Comparison of ENCODE assay signal across 9 mouse cellular contexts in genomic region chr6:77075396-77076376, GRCm38 (mm10).
DNase-seq lines count a peak whose midpoint lies in the region; ATAC-seq and TF ChIP-seq lines count a peak whose summit lies in the region.
"Had no signal": no experiment of that assay in that cellular context is flagged by ENCODE, and none has a peak within 500 bp of the region (broad histone marks: within the 10 kb centered on the region; RNA-seq: fewer than 3 reads in every experiment).

No protein-coding gene starts in this region.

- no peak overlapping the region for H3K27ac ChIP-seq in lung, embryonic 15.5 days
- H3K27ac ChIP-seq in embryonic facial prominence, embryonic 10.5 days (replicated peaks) = no peak overlapping the region
- no peak overlapping the region for H3K27ac ChIP-seq in hindbrain, embryonic 12.5 days
- 0 out of 2 replicates have a peak overlapping the region, but pooled peaks have one; percentile 5 for H3K27ac ChIP-seq in midbrain, embryonic 14.5 days (replicated peaks; ENCODE audit: low read depth, low read length)
- no peak overlapping the region for H3K27ac ChIP-seq in stomach, embryonic 14.5 days (ENCODE audit: low read length)

- no peaks in the 10 kb centered on the region for H3K27me3 ChIP-seq in lung, embryonic 15.5 days
- no peaks in the 10 kb centered on the region for H3K27me3 ChIP-seq in embryonic facial prominence, embryonic 10.5 days (replicated peaks; ENCODE audit: low read depth, poor library complexity, severe bottlenecking)
- no peaks in the 10 kb centered on the region for H3K27me3 ChIP-seq in hindbrain, embryonic 12.5 days
- no peaks in the 10 kb centered on the region for H3K27me3 ChIP-seq in midbrain, embryonic 14.5 days (ENCODE audit: control insufficient read depth, insufficient read depth, low read length)
- no peaks in the 10 kb centered on the region for H3K27me3 ChIP-seq in stomach, embryonic 14.5 days (ENCODE audit: control insufficient read depth, insufficient read depth, low read length)

- H3K9ac ChIP-seq in lung, embryonic 15.5 days = no peak overlapping the region
- no peak overlapping the region for H3K9ac ChIP-seq in hindbrain, embryonic 12.5 days
- no peak overlapping the region for H3K9ac ChIP-seq in midbrain, embryonic 14.5 days (replicated peaks; ENCODE audit: low read length)
- H3K9ac ChIP-seq in stomach, embryonic 14.5 days (replicated peaks; ENCODE audit: low read depth, low read length) = no peak overlapping the region

- WGBS in lung, embryonic 15.5 days = 43% methylated on average over 14 of the region's 14 CpGs
- WGBS in lung, adult 2 months = 58% methylated on average over 14 of the region's 14 CpGs
- 42% methylated on average over 14 of the region's 14 CpGs for WGBS in embryonic facial prominence, embryonic 10.5 days
- WGBS in hindbrain, embryonic 12.5 days = 17% methylated on average over 14 of the region's 14 CpGs
- 46% methylated on average over 14 of the region's 14 CpGs for WGBS in midbrain, embryonic 14.5 days
- WGBS in stomach, embryonic 14.5 days = 41% methylated on average over 14 of the region's 14 CpGs

- no peaks in the 10 kb centered on the region for H3K4me1 ChIP-seq in lung, embryonic 15.5 days
- H3K4me1 ChIP-seq in lung, adult 2 months (ENCODE audit: control insufficient read depth, insufficient read depth, low read length) = no peaks in the 10 kb centered on the region
- peaks cover 6% of the 10 kb centered on the region for H3K4me1 ChIP-seq in embryonic facial prominence, embryonic 10.5 days
- peaks cover 8% of the 10 kb centered on the region for H3K4me1 ChIP-seq in hindbrain, embryonic 12.5 days
- no peaks in the 10 kb centered on the region for H3K4me1 ChIP-seq in midbrain, embryonic 14.5 days (ENCODE audit: control insufficient read depth, insufficient read depth, low read length)
- H3K4me1 ChIP-seq in stomach, embryonic 14.5 days (ENCODE audit: control insufficient read depth, insufficient read depth, low read length) = no peaks in the 10 kb centered on the region

- TF ChIP-seq POLR2A in lung, adult 2 months (IDR thresholded peaks at IDR 0.05; ENCODE audit: borderline replicate concordance, extremely low read depth, low read depth, low read length) = no peak

- no peaks in the 10 kb centered on the region for H3K36me3 ChIP-seq in lung, embryonic 15.5 days
- H3K36me3 ChIP-seq in embryonic facial prominence, embryonic 10.5 days (replicated peaks) = no peaks in the 10 kb centered on the region
- no peaks in the 10 kb centered on the region for H3K36me3 ChIP-seq in hindbrain, embryonic 12.5 days
- H3K36me3 ChIP-seq in midbrain, embryonic 14.5 days (ENCODE audit: control insufficient read depth, insufficient read depth, low read length) = no peaks in the 10 kb centered on the region
- H3K36me3 ChIP-seq in stomach, embryonic 14.5 days (ENCODE audit: control insufficient read depth, insufficient read depth, low read length) = no peaks in the 10 kb centered on the region

- TF ChIP-seq CTCF in lung, adult 2 months (IDR thresholded peaks at IDR 0.05; ENCODE audit: insufficient read depth, low read length) = no peak

- no peak overlapping the region for H3K4me3 ChIP-seq in lung, embryonic 15.5 days
- no peak overlapping the region for H3K4me3 ChIP-seq in lung, adult 2 months (replicated peaks; ENCODE audit: extremely low read depth, low read depth, low read length)
- H3K4me3 ChIP-seq in embryonic facial prominence, embryonic 10.5 days = no peak overlapping the region
- no peak overlapping the region for H3K4me3 ChIP-seq in hindbrain, embryonic 12.5 days
- no peak overlapping the region for H3K4me3 ChIP-seq in midbrain, embryonic 14.5 days (replicated peaks; ENCODE audit: low read depth, low read length)
- H3K4me3 ChIP-seq in stomach, embryonic 14.5 days (ENCODE audit: low read depth, low read length) = no peak overlapping the region
- H3K4me3 ChIP-seq: myocyte had no signal

- H3K4me2 ChIP-seq in lung, embryonic 15.5 days = no peak overlapping the region
- no peak overlapping the region for H3K4me2 ChIP-seq in hindbrain, embryonic 12.5 days (replicated peaks)
- no peak overlapping the region for H3K4me2 ChIP-seq in midbrain, embryonic 14.5 days (ENCODE audit: low read length)
- H3K4me2 ChIP-seq in stomach, embryonic 14.5 days (replicated peaks; ENCODE audit: low read depth, low read length) = no peak overlapping the region

- peak; percentile 74 for ATAC-seq in lung, embryonic 15.5 days (ENCODE audit: borderline replicate concordance, extremely low read depth, low FRiP score, low TSS enrichment)
- ATAC-seq in hindbrain, embryonic 12.5 days (ENCODE audit: low FRiP score) = peak; percentile 96
- ATAC-seq in midbrain, embryonic 14.5 days (ENCODE audit: low FRiP score, low TSS enrichment) = peak; percentile 88
- peak; percentile 46; the same call in 1 of the 2 replicates for ATAC-seq in stomach, embryonic 14.5 days (ENCODE audit: insufficient number of reproducible peaks, insufficient read depth, low FRiP score, low read depth)

- H3K9me3 ChIP-seq in lung, embryonic 15.5 days = no peaks in the 10 kb centered on the region
- no peaks in the 10 kb centered on the region for H3K9me3 ChIP-seq in embryonic facial prominence, embryonic 10.5 days
- H3K9me3 ChIP-seq in hindbrain, embryonic 12.5 days (replicated peaks) = no peaks in the 10 kb centered on the region; the same call in 1 of the 2 replicates
- no peaks in the 10 kb centered on the region for H3K9me3 ChIP-seq in midbrain, embryonic 14.5 days (ENCODE audit: control insufficient read depth, low read length)
- no peaks in the 10 kb centered on the region for H3K9me3 ChIP-seq in stomach, embryonic 14.5 days (ENCODE audit: control insufficient read depth, low read depth, low read length)

- DNase-seq in lung, adult 2 months = no peak
- DNase-seq in embryonic facial prominence, embryonic 10.5 days (ENCODE audit: low spot score) = peak; percentile 40
- DNase-seq in layer of hippocampus, postnatal 10 days (ENCODE audit: low spot score in 2 of 2) = peak; percentile 84 to 88
- DNase-seq in midbrain, embryonic 14.5 days = peak; percentile 73
- DNase-seq in c-Kit-positive CD71-positive TER-119-positive erythroid progenitor cells, embryonic 14.5 days (ENCODE audit: low spot score) = no peak

Comparison
In these comparisons a context has a peak if more than half of its experiments do, and no peak if none do; other contexts are left out.
1. ATAC-seq: peak in every context shown above with its lines; median percentile 96 in hindbrain, embryonic 12.5 days; 88 in midbrain, embryonic 14.5 days; 74 in lung, embryonic 15.5 days; 46 in stomach, embryonic 14.5 days.
2. DNase-seq: peak in embryonic facial prominence, embryonic 10.5 days (single experiment), layer of hippocampus, postnatal 10 days (2 of 2) and midbrain, embryonic 14.5 days (single experiment); none in lung, adult 2 months (single experiment) and c-Kit-positive CD71-positive TER-119-positive erythroid progenitor cells, embryonic 14.5 days (single experiment).